Mouse (Mus musculus) liver, adult 2 months (tissue): ENCODE results near the gene Srp9. TPM values are rescaled to one million over a fixed set of nuclear protein-coding genes. Genes with fewer than 3 reads are reported as not detected.
A peak's percentile ranks its signal among the peaks of the same experiment; 100 is the strongest.

ENCODE experiments used
- DNase-seq: peaks from one replicate; pipeline ENCODE4 v3.0.0-alpha.2; 2011; ENCODE audit warnings: low read depth, low spot score; ENCODE audit errors: extremely low read depth
- H3K27ac ChIP-seq: fragments of 200-500 bp; replicated peaks from 2 replicates; pipeline ENCODE4 v1.5.1; 2012; ENCODE audit warnings: low read depth, mild to moderate bottlenecking, control low read depth, inconsistent platforms, low read length; ENCODE audit not compliant: insufficient read depth
- H3K27me3 ChIP-seq: fragments of 200-500 bp; 2 replicates; pipeline ENCODE4 v1.6.1; 2012; ENCODE audit warnings: mild to moderate bottlenecking, moderate library complexity, low read length, inconsistent platforms; ENCODE audit not compliant: control insufficient read depth, insufficient read depth
- H3K36me3 ChIP-seq: fragments of 200-500 bp; 2 replicates; pipeline ENCODE4 v1.6.1; 2012; ENCODE audit warnings: low read length, inconsistent platforms; ENCODE audit not compliant: control insufficient read depth, insufficient read depth
- H3K4me1 ChIP-seq: fragments of 200-500 bp; 2 replicates; pipeline ENCODE4 v1.6.1; 2011; ENCODE audit warnings: low read length; ENCODE audit not compliant: control insufficient read depth, insufficient read depth
- H3K4me3 ChIP-seq: fragments of 200-500 bp; 2 replicates; pipeline ENCODE4 v1.5.1; 2011; ENCODE audit warnings: low read depth, mild to moderate bottlenecking, control low read depth, low read length, moderate library complexity; ENCODE audit not compliant: insufficient read depth
- H3K79me2 ChIP-seq: fragments of 200-500 bp; 2 replicates; pipeline ENCODE4 v1.6.1; 2012; ENCODE audit warnings: inconsistent platforms, mild to moderate bottlenecking, low read length, moderate library complexity; ENCODE audit not compliant: control insufficient read depth, insufficient read depth
- H3K9ac ChIP-seq: fragments of 200-500 bp; 2 replicates; pipeline ENCODE4 v1.6.1; 2012; ENCODE audit warnings: low read depth, mild to moderate bottlenecking, control low read depth, inconsistent platforms, low read length
- CTCF ChIP-seq: fragments of 200-500 bp; IDR thresholded peaks from 2 replicates; pipeline ENCODE4 v1.5.1; 2011; ENCODE audit warnings: low read depth, low read length, control low read depth
- POLR2A ChIP-seq: fragments of 200-500 bp; IDR thresholded peaks from 2 replicates; pipeline ENCODE4 v1.6.1; 2011; ENCODE audit warnings: low read length, control low read depth; ENCODE audit not compliant: insufficient read depth; ENCODE audit errors: extremely low read depth
- WGBS: fragments of 180-500 bp; shearing (Covaris S2); methylation state at CpG from one replicate; pipeline ENCODE4 v1.1.7; 2018; 5-methylcytosine and 5-hydroxymethylcytosine counted together
- polyA plus RNA-seq: library from polyadenylated mRNA; depleted of rRNA; stranded (reverse); fragments of >200 nt; gene quantifications from 2 replicates; pipeline ENCODE4 v1.2.3, GENCODE M21; 2012
- total RNA-seq: library from RNA; depleted of rRNA; stranded (reverse); fragments of >200 nt; gene quantifications from 2 replicates; pipeline ENCODE4 v1.2.3, GENCODE M21; 2014

Srp9 gene
- total and polyA plus RNA-seq, 2 experiments = 47.7 to 110 TPM

GRCm38 (mm10) chr1:182124924-182125368, 409 bp downstream of the Srp9 start:
- H3K36me3 ChIP-seq = peaks cover 6% of the 10 kb centered on the region; the same call in 1 of the 2 replicates
- DNase-seq = peak; percentile 80
- H3K4me3 ChIP-seq = peak overlapping the region; percentile 96
- H3K27me3 ChIP-seq = no peaks in the 10 kb centered on the region
- H3K9ac ChIP-seq = peak overlapping the region; percentile 97
- H3K79me2 ChIP-seq = peaks cover 26% of the 10 kb centered on the region
- H3K4me1 ChIP-seq = peaks cover 18% of the 10 kb centered on the region; the same call in 1 of the 2 replicates
- no peak for TF ChIP-seq CTCF
- TF ChIP-seq POLR2A = 0 out of 2 replicates have a peak, but pooled peaks have one; percentile 33
- WGBS = under 1% methylated on average over 33 of the region's 33 CpGs
- H3K27ac ChIP-seq = peak overlapping the region; percentile 84

- peak; percentile 18 for DNase-seq
- Histone ChIP-seq H3K27me3 (no peaks in the 10 kb centered on the region), H3K36me3 (peaks cover 17% of the 10 kb centered on the region; the same call in 1 of the 2 replicates), H3K79me2 (peaks cover 21% of the 10 kb centered on the region), H3K4me1 (peaks cover 16% of the 10 kb centered on the region; the same call in 1 of the 2 replicates), H3K9ac (no peak overlapping the region), H3K27ac (no peak overlapping the region), H3K4me3 (no peak overlapping the region)
- 68% methylated on average over 2 of the region's 2 CpGs for WGBS
- TF ChIP-seq POLR2A = no peak
- TF ChIP-seq CTCF = peak; percentile 82
Measured at GRCm38 (mm10) chr1:182130830-182131229, 6.3 kb downstream of the Srp9 start.

GRCm38 (mm10) chr1:182137204-182138125, 12.9 kb downstream of the Srp9 start:
- no peak for TF ChIP-seq POLR2A
- TF ChIP-seq CTCF = no peak
- WGBS = 68% methylated on average over 27 of the region's 28 CpGs
- DNase-seq = no peak

GRCm38 (mm10) chr1:182138172-182138571, 13.6 kb downstream of the Srp9 start:
- Histone ChIP-seq H3K4me3 (no peak overlapping the region), H3K79me2 (no peaks in the 10 kb centered on the region), H3K27ac (no peak overlapping the region), H3K36me3 (no peaks in the 10 kb centered on the region), H3K4me1 (no peaks in the 10 kb centered on the region), H3K27me3 (no peaks in the 10 kb centered on the region), H3K9ac (no peak overlapping the region)
- WGBS = 78% methylated on average over 8 of the region's 8 CpGs
- TF ChIP-seq CTCF = no peak
- no peak for TF ChIP-seq POLR2A
- no peak for DNase-seq

More at GRCm38 (mm10) chr1:182137204-182138125, 12.9 kb downstream of the Srp9 start:
- H3K36me3 ChIP-seq = peaks cover 3% of the 10 kb centered on the region; the same call in 1 of the 2 replicates
- H3K79me2 ChIP-seq = no peaks in the 10 kb centered on the region
- H3K9ac ChIP-seq = no peak overlapping the region
- H3K27ac ChIP-seq = no peak overlapping the region
- H3K4me3 ChIP-seq = no peak overlapping the region
- no peaks in the 10 kb centered on the region for H3K27me3 ChIP-seq
- no peaks in the 10 kb centered on the region for H3K4me1 ChIP-seq

GRCm38 (mm10) chr1:182139937-182140336, 15.4 kb downstream of the Srp9 start:
- TF ChIP-seq POLR2A = no peak
- TF ChIP-seq CTCF = no peak
- Histone ChIP-seq H3K27ac (no peak overlapping the region), H3K36me3 (no peaks in the 10 kb centered on the region), H3K4me3 (no peak overlapping the region), H3K27me3 (no peaks in the 10 kb centered on the region), H3K4me1 (no peaks in the 10 kb centered on the region), H3K9ac (no peak overlapping the region), H3K79me2 (no peaks in the 10 kb centered on the region)
- 33% methylated on average over 9 of the region's 9 CpGs for WGBS
- DNase-seq = peak; percentile 12
